Mouse (Mus musculus): ENCODE data around the gene Trappc10.
A peak's percentile ranks its signal among the peaks of the same experiment; 100 is the strongest.
"Not testable (repeated sequence)": the region's sequence is repeated elsewhere in the genome, so short reads cannot be mapped to it uniquely, and the experiment has no call there.

Gene Trappc10

GRCm38 (mm10) chr10:78211311-78211710, 33.1 kb downstream of the Trappc10 start:
- no peak for DNase-seq (ENCODE audit: low read depth)

GRCm38 (mm10) chr10:78201182-78201581, 43.3 kb downstream of the Trappc10 start:
- DNase-seq (ENCODE audit: low read depth): no peak

GRCm38 (mm10) chr10:78192933-78193332, 51.5 kb downstream of the Trappc10 start:
- no peak for DNase-seq (ENCODE audit: low read depth)

GRCm38 (mm10) chr10:78186076-78186475, 58.4 kb downstream of the Trappc10 start:
- DNase-seq (ENCODE audit: low read depth): not testable (repeated sequence)

GRCm38 (mm10) chr10:78185381-78185725, 59.1 kb downstream of the Trappc10 start:
- DNase-seq (ENCODE audit: low read depth): no peak

GRCm38 (mm10) chr10:78184531-78185380, 59.7 kb downstream of the Trappc10 start, which contains the start of gene Pwp2:
Gene Pwp2, minus strand, starts transcription at chr10:78185149.
- DNase-seq (ENCODE audit: low read depth): peak; percentile 92

GRCm38 (mm10) chr10:78183577-78183976, 60.9 kb downstream of the Trappc10 start:
- no peak for DNase-seq (ENCODE audit: low read depth)

GRCm38 (mm10) chr10:78182321-78182720, 62.1 kb downstream of the Trappc10 start:
- no peak for DNase-seq (ENCODE audit: low read depth)

GRCm38 (mm10) chr10:78174474-78174873, 70.0 kb downstream of the Trappc10 start:
- no peak for DNase-seq (ENCODE audit: low read depth)

- no peak for DNase-seq (ENCODE audit: low read depth)
These were observed 72.9 kb downstream of the Trappc10 start for GRCm38 (mm10) chr10:78171581-78171980.

- no peak for DNase-seq (ENCODE audit: low read depth)
These were observed 73.4 kb downstream of the Trappc10 start for GRCm38 (mm10) chr10:78171057-78171456.

- no peak for DNase-seq (ENCODE audit: low read depth)
These were observed 74.0 kb downstream of the Trappc10 start for GRCm38 (mm10) chr10:78170445-78170844.

GRCm38 (mm10) chr10:78169281-78170042, 75.0 kb downstream of the Trappc10 start, which contains the start of gene D10Jhu81e:
Gene D10Jhu81e, minus strand, starts transcription at chr10:78169782.
- peak; percentile 96 for DNase-seq (ENCODE audit: low read depth)

- DNase-seq (ENCODE audit: low read depth): no peak
These were observed 75.6 kb downstream of the Trappc10 start for GRCm38 (mm10) chr10:78168792-78169191.

GRCm38 (mm10) chr10:78167775-78168174, 76.7 kb downstream of the Trappc10 start:
- no peak for DNase-seq (ENCODE audit: low read depth)

GRCm38 (mm10) chr10:78167333-78167732, 77.1 kb downstream of the Trappc10 start:
- DNase-seq (ENCODE audit: low read depth): no peak

- DNase-seq (ENCODE audit: low read depth): no peak
These were observed 79.0 kb downstream of the Trappc10 start for GRCm38 (mm10) chr10:78165256-78166005.

GRCm38 (mm10) chr10:78164786-78165185, 79.7 kb downstream of the Trappc10 start:
- DNase-seq (ENCODE audit: low read depth): no peak

GRCm38 (mm10) chr10:78163923-78164322, 80.5 kb downstream of the Trappc10 start:
- DNase-seq (ENCODE audit: low read depth): peak; percentile 63

- DNase-seq (ENCODE audit: low read depth): no peak
These were observed 81.2 kb downstream of the Trappc10 start for GRCm38 (mm10) chr10:78163241-78163640.

GRCm38 (mm10) chr10:78162646-78163045, 81.8 kb downstream of the Trappc10 start:
- no peak for DNase-seq (ENCODE audit: low read depth)

GRCm38 (mm10) chr10:78161096-78161495, 83.3 kb downstream of the Trappc10 start:
- DNase-seq (ENCODE audit: low read depth): no peak
